Mouse (Mus musculus) cerebellum, adult 8-10 months (tissue): ENCODE measurements at regions not wholly inside any gene's neighbourhood (a gene's known extent, or its start where the extent isn't known, plus 50 kb on each side); places are given as distances from the start of the nearest gene placed in this dataset.
"Not testable (repeated sequence)": the region's sequence is repeated elsewhere in the genome, so short reads cannot be mapped to it uniquely, and the experiment has no call there.

Source experiments
- DNase-seq: peaks from one replicate; pipeline ENCODE4 v3.0.0; 2022

GRCm38 (mm10) chr10:46629876-46630275 lies 1052.2 kb downstream of the Hace1 start:
- no peak for DNase-seq

- DNase-seq: no peak
Measured at GRCm38 (mm10) chr10:46663041-46663440, 1085.4 kb downstream of the Hace1 start.

- DNase-seq: not testable (repeated sequence)
Measured at GRCm38 (mm10) chr10:46689823-46690372, 1112.3 kb downstream of the Hace1 start.

- DNase-seq: no peak
Measured at GRCm38 (mm10) chr10:46692661-46693060, 1115.0 kb downstream of the Hace1 start.

GRCm38 (mm10) chr10:46697363-46698246 lies 1120.0 kb downstream of the Hace1 start:
- peak; percentile 8 for DNase-seq

- DNase-seq: no peak
Measured at GRCm38 (mm10) chr10:46701221-46701620, 1123.6 kb downstream of the Hace1 start.

- DNase-seq: not testable (repeated sequence)
Measured at GRCm38 (mm10) chr10:46708022-46708421, 1130.4 kb downstream of the Hace1 start.

- no peak for DNase-seq
Measured at GRCm38 (mm10) chr10:46712690-46713089, 1135.1 kb downstream of the Hace1 start.

- no peak for DNase-seq
Measured at GRCm38 (mm10) chr10:46718349-46719087, 1140.9 kb downstream of the Hace1 start.

- DNase-seq: no peak
Measured at GRCm38 (mm10) chr10:46719088-46719469, 1141.5 kb downstream of the Hace1 start.

- DNase-seq: no peak
Measured at GRCm38 (mm10) chr10:46723666-46724065, 1146.0 kb downstream of the Hace1 start.

GRCm38 (mm10) chr10:46730601-46731000 lies 1153.0 kb downstream of the Hace1 start:
- no peak for DNase-seq

- no peak for DNase-seq
Measured at GRCm38 (mm10) chr10:46733760-46734265, 1156.2 kb downstream of the Hace1 start.

GRCm38 (mm10) chr10:46741098-46741497 lies 1163.5 kb downstream of the Hace1 start:
- DNase-seq: no peak

- no peak for DNase-seq
Measured at GRCm38 (mm10) chr10:46742131-46742530, 1164.5 kb downstream of the Hace1 start.

- DNase-seq: no peak
Measured at GRCm38 (mm10) chr10:46760923-46761322, 1183.3 kb downstream of the Hace1 start.

GRCm38 (mm10) chr10:46778729-46779128 lies 1201.1 kb downstream of the Hace1 start:
- no peak for DNase-seq

GRCm38 (mm10) chr10:46785723-46786122 lies 1208.1 kb downstream of the Hace1 start:
- DNase-seq: not testable (repeated sequence)

- DNase-seq: no peak
Measured at GRCm38 (mm10) chr10:46814271-46814670, 1236.6 kb downstream of the Hace1 start.

GRCm38 (mm10) chr10:46819133-46819532 lies 1241.5 kb downstream of the Hace1 start:
- no peak for DNase-seq

- DNase-seq: no peak
Measured at GRCm38 (mm10) chr10:46819965-46820364, 1242.3 kb downstream of the Hace1 start.

GRCm38 (mm10) chr10:46823837-46824236 lies 1246.2 kb downstream of the Hace1 start:
- DNase-seq: no peak

- no peak for DNase-seq
Measured at GRCm38 (mm10) chr10:46826012-46826411, 1248.4 kb downstream of the Hace1 start.
